Mouse (Mus musculus) neural tube, embryonic 10.5 days (tissue): ENCODE results near the gene Sh3bp5.
"Not testable (repeated sequence)": the region's sequence is repeated elsewhere in the genome, so short reads cannot be mapped to it uniquely, and the experiment has no call there.

Experiments
- DNase-seq: peaks from one replicate; pipeline ENCODE4 v3.0.0-alpha.2; 2017; ENCODE audit warnings: low spot score; ENCODE audit errors: extremely low spot score

Gene Sh3bp5

GRCm38 (mm10) chr14:31435930-31436693 lies at the start of gene Sh3bp5:
TSS of gene Sh3bp5 (minus strand) at chr14:31436078.
- DNase-seq = peak; percentile 90

- DNase-seq = no peak
Measured at GRCm38 (mm10) chr14:31482417-31482816, 46.5 kb upstream of the Sh3bp5 start.

GRCm38 (mm10) chr14:31473297-31473696 lies 37.4 kb upstream of the Sh3bp5 start:
- DNase-seq = no peak

- DNase-seq = peak; percentile 39
Measured at GRCm38 (mm10) chr14:31472451-31473061, 36.7 kb upstream of the Sh3bp5 start.

GRCm38 (mm10) chr14:31469711-31470110 lies 33.8 kb upstream of the Sh3bp5 start:
- DNase-seq = no peak

- no peak for DNase-seq
Measured at GRCm38 (mm10) chr14:31464176-31464575, 28.3 kb upstream of the Sh3bp5 start.

- DNase-seq = no peak
Measured at GRCm38 (mm10) chr14:31462886-31463285, 27.0 kb upstream of the Sh3bp5 start.

GRCm38 (mm10) chr14:31462226-31462625 lies 26.3 kb upstream of the Sh3bp5 start:
- DNase-seq = not testable (repeated sequence)

- peak; percentile 23 for DNase-seq
Measured at GRCm38 (mm10) chr14:31458006-31458405, 22.1 kb upstream of the Sh3bp5 start.

GRCm38 (mm10) chr14:31456064-31456721 lies 20.3 kb upstream of the Sh3bp5 start:
- DNase-seq = no peak

GRCm38 (mm10) chr14:31454849-31455566 lies 19.1 kb upstream of the Sh3bp5 start:
- no peak for DNase-seq

- not testable (repeated sequence) for DNase-seq
Measured at GRCm38 (mm10) chr14:31453946-31454345, 18.1 kb upstream of the Sh3bp5 start.

GRCm38 (mm10) chr14:31448994-31449393 lies 13.1 kb upstream of the Sh3bp5 start:
- no peak for DNase-seq

GRCm38 (mm10) chr14:31443616-31444015 lies 7.7 kb upstream of the Sh3bp5 start:
- DNase-seq = no peak

GRCm38 (mm10) chr14:31440725-31441124 lies 4.8 kb upstream of the Sh3bp5 start:
- no peak for DNase-seq

GRCm38 (mm10) chr14:31440230-31440629 lies 4.4 kb upstream of the Sh3bp5 start:
- DNase-seq = no peak

- no peak for DNase-seq
Measured at GRCm38 (mm10) chr14:31439279-31439678, 3.4 kb upstream of the Sh3bp5 start.

GRCm38 (mm10) chr14:31437826-31438529 lies 2.1 kb upstream of the Sh3bp5 start:
- DNase-seq = no peak

GRCm38 (mm10) chr14:31435018-31435915 lies 611 bp downstream of the Sh3bp5 start:
- peak; percentile 62 for DNase-seq

GRCm38 (mm10) chr14:31434426-31434825 lies 1.5 kb downstream of the Sh3bp5 start:
- DNase-seq = no peak
